Comparison of ENCODE assay signal across 8 mouse cellular contexts in genomic region chr4:59404375-59404774, GRCm38 (mm10). TPM values are rescaled to one million over a fixed set of nuclear protein-coding genes. Genes with fewer than 3 reads are reported as not detected.
DNase-seq lines count a peak whose midpoint lies in the region; ATAC-seq lines count a peak whose summit lies in the region.

No protein-coding gene starts in this region.

- peak; percentile 91 for DNase-seq in heart, adult 11 months
- no peak for DNase-seq in heart, postnatal 25 days (ENCODE audit: low spot score)
- peak; percentile 58 for DNase-seq in ZHBTc4 (ENCODE audit: low read depth, low spot score)
- peak; percentile 18 for DNase-seq in gastrocnemius, postnatal 25 days
- DNase-seq in left cerebral cortex, postnatal 10 days (ENCODE audit: extremely low spot score in 1 of 2, low spot score in 2 of 2) = peak; percentile 51 to 80
- no peak for DNase-seq in thymus, postnatal 36 days

- intact Hi-C loops in heart, postnatal 25 days (cut with DNase I) = no loop called here
- intact Hi-C loops in left cerebral cortex, postnatal 10 days (cut with DNase I) = no loop called here

- ATAC-seq in cerebellum, adult (ENCODE audit: insufficient number of reproducible peaks, low FRiP score, low TSS enrichment) = no peak
- ATAC-seq in megakaryocyte progenitor cell, adult 5-6 weeks (replicated peaks; ENCODE audit: poor library complexity) = no peak

RNA-seq across cellular contexts. Expression of gene Susd1, which starts 34.1 kb away (rescaled TPM):
- total RNA-seq in heart, postnatal 25 days (2021) = 1 to 10 TPM in 1 of 2 experiments, under 1 TPM in 1; 0.94 to 1.6 TPM
- total RNA-seq in gastrocnemius, postnatal 25 days (2021) = under 1 TPM; 0.51 to 1.00 TPM
- 1 to 10 TPM; 8.6 to 9.8 TPM for total RNA-seq in left cerebral cortex, postnatal 10 days (2021)
- 46.3 and 54.3 TPM in 2 replicates for total RNA-seq in megakaryocyte progenitor cell, adult 5-6 weeks (2015)
- total RNA-seq in megakaryocyte progenitor cell, adult 5-6 weeks (2017) = 92.2 and 105 TPM in 2 replicates

Comparison
In these comparisons a context has a peak if more than half of its experiments do, and no peak if none do; other contexts are left out.
1. DNase-seq: peak in heart, adult 11 months (single experiment), ZHBTc4 (single experiment), gastrocnemius, postnatal 25 days (single experiment) and left cerebral cortex, postnatal 10 days (2 of 2); none in heart, postnatal 25 days (single experiment) and thymus, postnatal 36 days (0 of 2).
2. RNA of gene Susd1, which starts 34.1 kb away (total RNA-seq): 46.3 to 105 TPM in megakaryocyte progenitor cell, adult 5-6 weeks; 8.6 to 9.8 TPM in left cerebral cortex, postnatal 10 days, 0.94 to 1.6 TPM in heart, postnatal 25 days and 0.51 to 1.00 TPM in gastrocnemius, postnatal 25 days; every median in the first group is over 4 times any median in the second.